Mouse (Mus musculus) midbrain, embryonic 12.5 days (tissue): ENCODE measurements around the gene Sv2a. TPM values are rescaled to one million over a fixed set of nuclear protein-coding genes. Genes with fewer than 3 reads are reported as not detected.
"Not testable (repeated sequence)": the region's sequence is repeated elsewhere in the genome, so short reads cannot be mapped to it uniquely, and the experiment has no call there.

Source experiments
- ATAC-seq: fragments of 200-750 bp; cut with Nextera tagmentation; 2 replicates; pipeline ENCODE4 v1.8.0; 2017; ENCODE audit warnings: low read depth, moderate TSS enrichment, moderate library complexity; ENCODE audit not compliant: low FRiP score
- H3K27ac ChIP-seq: fragments of 300-500 bp; sonication (generic); replicated peaks from 2 replicates; pipeline ENCODE4 v1.5.1; 2016; ENCODE audit warnings: mild to moderate bottlenecking
- H3K27me3 ChIP-seq: fragments of 300-500 bp; sonication (generic); 2 replicates; pipeline ENCODE4 v1.6.1; 2016; ENCODE audit warnings: mild to moderate bottlenecking
- H3K36me3 ChIP-seq: fragments of 300-500 bp; sonication (generic); 2 replicates; pipeline ENCODE4 v1.6.1; 2016
- H3K4me1 ChIP-seq: fragments of 300-500 bp; sonication (generic); 2 replicates; pipeline ENCODE4 v1.6.1; 2016
- H3K4me2 ChIP-seq: fragments of 300-500 bp; sonication (generic); replicated peaks from 2 replicates; pipeline ENCODE4 v1.6.1; 2016; ENCODE audit warnings: mild to moderate bottlenecking, moderate library complexity
- H3K4me3 ChIP-seq: fragments of 300-500 bp; sonication (generic); 2 replicates; pipeline ENCODE4 v1.5.1; 2016; ENCODE audit warnings: mild to moderate bottlenecking
- H3K9ac ChIP-seq: fragments of 300-500 bp; sonication (generic); replicated peaks from 2 replicates; pipeline ENCODE4 v1.6.1; 2016; ENCODE audit warnings: mild to moderate bottlenecking, moderate library complexity
- H3K9me3 ChIP-seq: fragments of 300-500 bp; sonication (generic); 2 replicates; pipeline ENCODE4 v1.6.1; 2016; ENCODE audit warnings: mild to moderate bottlenecking
- WGBS: fragments of 180-500 bp; shearing (Covaris S2); methylation state at CpG from one replicate; pipeline ENCODE4 v1.1.7; 2016; 5-methylcytosine and 5-hydroxymethylcytosine counted together
- polyA plus RNA-seq: library from polyadenylated mRNA; unstranded; fragments of >200 nt; fragmentation: Nextera tagmentation; extraction: Ambion mirVana; gene quantifications from 2 replicates; pipeline ENCODE4 v1.2.1, GENCODE M21; 2016

Sv2a gene
- polyA plus RNA-seq, 1 experiment from 2014 or later: 30.0 TPM

- peak within 1 kb of the TSS; percentile 22; the same call in 1 of the 2 replicates for H3K27ac ChIP-seq
- 0 out of 2 replicates have a peak, but pooled peaks have one; percentile 29 for ATAC-seq
Observed at GRCm38 (mm10) chr3:96161869-96162840, 18.8 kb upstream of the Sv2a start, which contains the start of gene Mtmr11. Gene Mtmr11 (plus strand): TSS chr3:96162004.

GRCm38 (mm10) chr3:96163040-96163439, 17.9 kb upstream of the Sv2a start:
- Histone ChIP-seq H3K27ac (no peak overlapping the region), H3K27me3 (peaks cover 6% of the 10 kb centered on the region; the same call in 1 of the 2 replicates), H3K9ac (no peak overlapping the region), H3K4me3 (no peak overlapping the region), H3K36me3 (no peaks in the 10 kb centered on the region), H3K4me1 (peaks cover 21% of the 10 kb centered on the region), H3K9me3 (no peaks in the 10 kb centered on the region), H3K4me2 (no peak overlapping the region)
- no peak for ATAC-seq
- 89% methylated on average over 6 of the region's 6 CpGs for WGBS

More at GRCm38 (mm10) chr3:96161869-96162840, 18.8 kb upstream of the Sv2a start, which contains the start of gene Mtmr11:
- H3K27me3 ChIP-seq: peaks cover 6% of the 10 kb centered on the region; the same call in 1 of the 2 replicates
- no peaks in the 10 kb centered on the region for H3K9me3 ChIP-seq
- 7% methylated on average over 16 of the region's 16 CpGs for WGBS
- peak within 1 kb of the TSS; percentile 74 for H3K4me2 ChIP-seq
- peaks cover 21% of the 10 kb centered on the region for H3K4me1 ChIP-seq
- H3K36me3 ChIP-seq: no peaks in the 10 kb centered on the region
- peak within 1 kb of the TSS; percentile 62 for H3K9ac ChIP-seq
- peak within 1 kb of the TSS; percentile 37 for H3K4me3 ChIP-seq

GRCm38 (mm10) chr3:96168466-96169158, 12.3 kb upstream of the Sv2a start:
- H3K27ac ChIP-seq: no peak overlapping the region
- WGBS: 76% methylated on average over 12 of the region's 12 CpGs
- H3K9ac ChIP-seq: no peak overlapping the region
- no peaks in the 10 kb centered on the region for H3K27me3 ChIP-seq
- peaks cover 24% of the 10 kb centered on the region for H3K4me1 ChIP-seq
- ATAC-seq: no peak
- H3K4me2 ChIP-seq: no peak overlapping the region
- no peaks in the 10 kb centered on the region for H3K9me3 ChIP-seq
- H3K36me3 ChIP-seq: no peaks in the 10 kb centered on the region
- no peak overlapping the region for H3K4me3 ChIP-seq

GRCm38 (mm10) chr3:96170276-96170675, 10.7 kb upstream of the Sv2a start:
- no peak for ATAC-seq
- Histone ChIP-seq H3K36me3 (peaks cover 15% of the 10 kb centered on the region), H3K27me3 (no peaks in the 10 kb centered on the region), H3K9ac (no peak overlapping the region), H3K4me1 (peaks cover 31% of the 10 kb centered on the region), H3K4me2 (no peak overlapping the region), H3K4me3 (no peak overlapping the region), H3K27ac (no peak overlapping the region; the same call in 1 of the 2 replicates), H3K9me3 (no peaks in the 10 kb centered on the region)
- WGBS: 91% methylated on average over 4 of the region's 4 CpGs

- Histone ChIP-seq H3K36me3 (peaks cover 21% of the 10 kb centered on the region), H3K4me1 (peaks cover 31% of the 10 kb centered on the region), H3K9me3 (no peaks in the 10 kb centered on the region), H3K9ac (peak overlapping the region; percentile 93), H3K27ac (peak overlapping the region; percentile 98; the same call in 1 of the 2 replicates), H3K4me2 (peak overlapping the region; percentile 97), H3K27me3 (no peaks in the 10 kb centered on the region), H3K4me3 (peak overlapping the region; percentile 92)
- no peak for ATAC-seq
- WGBS: 78% methylated on average over 10 of the region's 10 CpGs
Observed at GRCm38 (mm10) chr3:96170976-96171545, 9.9 kb upstream of the Sv2a start.

GRCm38 (mm10) chr3:96171583-96172196, 9.3 kb upstream of the Sv2a start:
- Histone ChIP-seq H3K27ac (peak overlapping the region; percentile 98), H3K4me2 (peak overlapping the region; percentile 97), H3K4me1 (peaks cover 31% of the 10 kb centered on the region), H3K9me3 (no peaks in the 10 kb centered on the region), H3K36me3 (peaks cover 28% of the 10 kb centered on the region), H3K9ac (peak overlapping the region; percentile 93), H3K4me3 (peak overlapping the region; percentile 92), H3K27me3 (no peaks in the 10 kb centered on the region)
- ATAC-seq: no peak
- 27% methylated on average over 18 of the region's 18 CpGs for WGBS

- peak within 1 kb of the TSS; percentile 97 for H3K4me2 ChIP-seq
- ATAC-seq: peak; percentile 91
- H3K27me3 ChIP-seq: no peaks in the 10 kb centered on the region
- H3K4me1 ChIP-seq: peaks cover 31% of the 10 kb centered on the region
- peak within 1 kb of the TSS; percentile 92 for H3K4me3 ChIP-seq
- WGBS: 1% methylated on average over 58 of the region's 58 CpGs
- peak within 1 kb of the TSS; percentile 93 for H3K9ac ChIP-seq
- no peaks in the 10 kb centered on the region for H3K9me3 ChIP-seq
- H3K27ac ChIP-seq: peak within 1 kb of the TSS; percentile 98
- H3K36me3 ChIP-seq: peaks cover 33% of the 10 kb centered on the region
Observed at GRCm38 (mm10) chr3:96172197-96173178, 8.5 kb upstream of the Sv2a start, which contains the start of gene Sf3b4. Gene Sf3b4 (plus strand): TSS chr3:96172332.

- peak overlapping the region; percentile 93 for H3K9ac ChIP-seq
- H3K4me3 ChIP-seq: peak overlapping the region; percentile 92
- peaks cover 31% of the 10 kb centered on the region for H3K4me1 ChIP-seq
- no peak for ATAC-seq
- 40% methylated on average over 7 of the region's 7 CpGs for WGBS
- 0 out of 2 replicates have a peak overlapping the region, but pooled peaks have one; percentile 98 for H3K27ac ChIP-seq
- no peaks in the 10 kb centered on the region for H3K27me3 ChIP-seq
- H3K9me3 ChIP-seq: no peaks in the 10 kb centered on the region
- peak overlapping the region; percentile 97 for H3K4me2 ChIP-seq
- H3K36me3 ChIP-seq: peaks cover 40% of the 10 kb centered on the region
Observed at GRCm38 (mm10) chr3:96173185-96173584, 7.8 kb upstream of the Sv2a start.

- not testable (repeated sequence) for H3K27me3 ChIP-seq, H3K27ac ChIP-seq, H3K4me3 ChIP-seq, H3K4me2 ChIP-seq, H3K9me3 ChIP-seq, ATAC-seq, H3K9ac ChIP-seq
- 95% methylated on average over 4 of the region's 4 CpGs for WGBS
- Histone ChIP-seq H3K36me3 (peaks cover 46% of the 10 kb centered on the region), H3K4me1 (peaks cover 31% of the 10 kb centered on the region)
Observed at GRCm38 (mm10) chr3:96174042-96174441, 6.9 kb upstream of the Sv2a start.

GRCm38 (mm10) chr3:96175251-96175650, 5.7 kb upstream of the Sv2a start:
- Histone ChIP-seq H3K4me1 (peaks cover 31% of the 10 kb centered on the region), H3K4me2 (no peak overlapping the region), H3K4me3 (no peak overlapping the region), H3K27ac (no peak overlapping the region), H3K36me3 (peaks cover 46% of the 10 kb centered on the region), H3K9me3 (no peaks in the 10 kb centered on the region), H3K27me3 (no peaks in the 10 kb centered on the region), H3K9ac (no peak overlapping the region)
- 95% methylated on average over 6 of the region's 6 CpGs for WGBS
- no peak for ATAC-seq
